8 mouse cellular contexts compared by ENCODE assay signal in the genomic region with DNA sequence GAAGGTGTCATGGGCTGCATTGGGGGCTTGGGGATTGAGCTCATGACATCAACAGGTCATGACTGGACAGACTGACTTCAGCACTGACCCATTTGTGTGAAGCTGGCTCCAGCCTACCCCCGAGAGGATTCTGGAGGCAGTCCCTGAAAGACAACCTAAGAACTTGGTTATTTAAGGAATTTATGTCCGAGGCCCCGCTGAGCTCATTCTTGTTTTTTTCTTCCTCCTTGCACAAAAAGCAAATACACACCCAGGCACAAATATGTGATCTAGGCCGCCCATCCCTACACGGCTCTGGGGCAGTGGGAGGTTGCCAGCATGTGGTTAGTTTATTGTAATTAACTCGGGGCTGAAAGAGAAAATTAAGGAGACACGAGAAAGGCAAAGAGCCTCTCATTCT. TPM values are rescaled to one million over a fixed set of nuclear protein-coding genes. Genes with fewer than 3 reads are reported as not detected.
DNase-seq lines count a peak whose midpoint lies in the region; ATAC-seq and TF ChIP-seq lines count a peak whose summit lies in the region.

No protein-coding gene starts in this region.

- no peaks in the 10 kb centered on the region for H3K36me3 ChIP-seq in hindbrain, embryonic 14.5 days (replicated peaks; ENCODE audit: control insufficient read depth, insufficient read depth)
- no peaks in the 10 kb centered on the region for H3K36me3 ChIP-seq in hindbrain, postnatal 0 days (ENCODE audit: insufficient read depth, low read length)
- H3K36me3 ChIP-seq in intestine, embryonic 14.5 days (ENCODE audit: control insufficient read depth, insufficient read depth, low read length): no peaks in the 10 kb centered on the region
- H3K36me3 ChIP-seq in macrophage (ENCODE audit: inconsistent target): peaks cover 19% of the 10 kb centered on the region; the same call in 1 of the 2 replicates

- H3K4me3 ChIP-seq in hindbrain, embryonic 14.5 days (replicated peaks; ENCODE audit: low read length): no peak overlapping the region
- no peak overlapping the region for H3K4me3 ChIP-seq in hindbrain, postnatal 0 days (ENCODE audit: low read length)
- H3K4me3 ChIP-seq in intestine, embryonic 14.5 days (ENCODE audit: low read depth, low read length): no peak overlapping the region
- no peak overlapping the region for H3K4me3 ChIP-seq in macrophage (ENCODE audit: inconsistent target)

- TF ChIP-seq CTCF in hindbrain, postnatal 0 days (IDR thresholded peaks at IDR 0.05; ENCODE audit: low read depth): no peak

- 35% methylated on average over 7 of the region's 7 CpGs for WGBS in hindbrain, embryonic 14.5 days
- WGBS in hindbrain, postnatal 0 days: 34% methylated on average over 7 of the region's 7 CpGs
- 20% methylated on average over 7 of the region's 7 CpGs for WGBS in intestine, embryonic 14.5 days
- WGBS in macrophage (ENCODE audit: missing documents): 84% methylated on average over 7 of the region's 7 CpGs

- no peak overlapping the region for H3K4me2 ChIP-seq in hindbrain, embryonic 14.5 days (replicated peaks)
- no peak overlapping the region for H3K4me2 ChIP-seq in hindbrain, postnatal 0 days (ENCODE audit: low read depth, low read length)
- H3K4me2 ChIP-seq in intestine, embryonic 14.5 days (ENCODE audit: low read length): no peak overlapping the region

- no peaks in the 10 kb centered on the region for H3K4me1 ChIP-seq in hindbrain, embryonic 14.5 days (replicated peaks; ENCODE audit: control insufficient read depth, insufficient read depth, low read length)
- no peaks in the 10 kb centered on the region for H3K4me1 ChIP-seq in hindbrain, postnatal 0 days (ENCODE audit: insufficient read depth, low read length)
- 0 out of 2 replicates have a peak, but pooled peaks cover 13% of the 10 kb centered on the region for H3K4me1 ChIP-seq in intestine, embryonic 14.5 days (replicated peaks; ENCODE audit: control insufficient read depth, insufficient read depth, low read length)

- H3K9ac ChIP-seq in hindbrain, embryonic 14.5 days: no peak overlapping the region
- no peak overlapping the region for H3K9ac ChIP-seq in hindbrain, postnatal 0 days (replicated peaks; ENCODE audit: low read length)
- H3K9ac ChIP-seq in intestine, embryonic 14.5 days (ENCODE audit: low read length): no peak overlapping the region

- H3K9me3 ChIP-seq in hindbrain, embryonic 14.5 days (ENCODE audit: control insufficient read depth, low read length): no peaks in the 10 kb centered on the region
- H3K9me3 ChIP-seq in hindbrain, postnatal 0 days (ENCODE audit: low read length): no peaks in the 10 kb centered on the region
- H3K9me3 ChIP-seq in intestine, embryonic 14.5 days (ENCODE audit: control insufficient read depth, low read length): no peaks in the 10 kb centered on the region

- no peak overlapping the region for H3K27ac ChIP-seq in hindbrain, embryonic 14.5 days
- no peak overlapping the region for H3K27ac ChIP-seq in hindbrain, postnatal 0 days
- H3K27ac ChIP-seq in intestine, embryonic 14.5 days (ENCODE audit: low read depth): peak overlapping the region; percentile 11; the same call in 1 of the 2 replicates
- H3K27ac ChIP-seq in macrophage: peak overlapping the region; percentile 31

- no peaks in the 10 kb centered on the region for H3K27me3 ChIP-seq in hindbrain, embryonic 14.5 days (ENCODE audit: control insufficient read depth, insufficient read depth, low read length)
- no peaks in the 10 kb centered on the region for H3K27me3 ChIP-seq in hindbrain, postnatal 0 days (ENCODE audit: insufficient read depth, low read length)
- no peaks in the 10 kb centered on the region for H3K27me3 ChIP-seq in intestine, embryonic 14.5 days (replicated peaks; ENCODE audit: control insufficient read depth, insufficient read depth, low read length)

- DNase-seq in hindbrain, embryonic 14.5 days (ENCODE audit: low spot score): no peak
- no peak for DNase-seq in hindbrain, postnatal 0 days (ENCODE audit: low spot score)
- peak; percentile 28 for DNase-seq in embryo, embryonic 10.5 days (ENCODE audit: low spot score)
- no peak for DNase-seq in intestine, embryonic 14.5 days (ENCODE audit: low spot score)
- no peak for DNase-seq in cerebellum, postnatal 4 days (ENCODE audit: low spot score in 2 of 2)
- DNase-seq in left cerebral cortex, adult 9 months (ENCODE audit: low spot score in 2 of 2): no peak

- 0 out of 2 replicates have a peak, but pooled peaks have one; percentile 17 for ATAC-seq in hindbrain, embryonic 14.5 days (ENCODE audit: low FRiP score)
- ATAC-seq in hindbrain, postnatal 0 days: no peak
- ATAC-seq in intestine, embryonic 14.5 days (replicated peaks; ENCODE audit: low FRiP score, low TSS enrichment, low read depth): peak; percentile 63
- ATAC-seq in erythroid progenitor cell, adult 5-6 weeks (replicated peaks; ENCODE audit: low FRiP score, poor library complexity, severe bottlenecking): no peak

- peaks cover 98% of the 10 kb centered on the region for H3K79me2 ChIP-seq in macrophage (ENCODE audit: inconsistent target)

RNA-seq across cellular contexts. Expression of a gene that starts 9.0 kb away (rescaled TPM):
- 19.8 and 26.5 TPM in 2 replicates for polyA plus RNA-seq in hindbrain, embryonic 14.5 days (2014; fragmentation: Nextera tagmentation; extraction: Ambion mirVana)
- 23.8 and 23.9 TPM in 2 replicates for total RNA-seq in hindbrain, postnatal 0 days (2014; rRNA removed)
- polyA plus RNA-seq in hindbrain, postnatal 0 days (2015; fragmentation: Nextera tagmentation; extraction: Ambion mirVana): 30.3 and 31.7 TPM in 2 replicates
- 53.9 TPM in 2 replicates for polyA plus RNA-seq in intestine, embryonic 14.5 days (2014; fragmentation: Nextera tagmentation; extraction: Ambion mirVana)
- 1,000 to 10,000 TPM in 14 of 26 experiments, 100 to 1,000 TPM in 12; 421 to 2,075 (median 1,106) TPM for total RNA-seq in macrophage (2018; cell fraction: chromatin; rRNA removed)
- total RNA-seq in macrophage (2018; cell fraction: cytosol; rRNA removed): 100 to 1,000 TPM in 16 of 26 experiments, 10 to 100 TPM in 10; 55.5 to 339 (median 182) TPM
- total RNA-seq in macrophage (2018; cell fraction: nucleus; rRNA removed): 1,000 to 10,000 TPM in 1 of 26 experiments, 100 to 1,000 TPM in 25; 162 to 1,029 (median 579) TPM
- polyA plus RNA-seq in macrophage (2018): 299 to 390 TPM (median 368 TPM) in 3 replicates
- total RNA-seq in erythroid progenitor cell, adult 5-6 weeks (2015; ENCODE audit: low replicate concordance): 31.9 and 90.1 TPM in 2 replicates
- total RNA-seq in erythroid progenitor cell, adult 5-6 weeks (2017; ENCODE audit: low replicate concordance): 30.9 and 46.4 TPM in 2 replicates

Comparison
In these comparisons a context has a peak if more than half of its experiments do, and no peak if none do; other contexts are left out.
1. ATAC-seq: peak in hindbrain, embryonic 14.5 days (single experiment) and intestine, embryonic 14.5 days (single experiment); none in hindbrain, postnatal 0 days (single experiment) and erythroid progenitor cell, adult 5-6 weeks (single experiment).
2. H3K27ac ChIP-seq: peak in intestine, embryonic 14.5 days (single experiment) and macrophage (single experiment); none in hindbrain, embryonic 14.5 days (single experiment) and hindbrain, postnatal 0 days (single experiment).